Mouse (Mus musculus) myocyte (in vitro differentiated cells): ENCODE results near the gene Nxn.

Experiments
- CEBPB ChIP-seq: IDR thresholded peaks from 2 replicates; pipeline ENCODE4 v1.6.1; 2011; ENCODE audit warnings: mild to moderate bottlenecking, moderate library complexity; ENCODE audit not compliant: poor library complexity, insufficient read depth, severe bottlenecking
- E2F4 ChIP-seq: IDR thresholded peaks from one replicate; pipeline ENCODE4 v1.6.1; 2011; ENCODE audit warnings: mild to moderate bottlenecking, control low read depth, moderate library complexity; ENCODE audit not compliant: insufficient read depth
- MAX ChIP-seq: IDR thresholded peaks from one replicate; pipeline ENCODE4 v1.6.1; 2011; ENCODE audit warnings: low read depth, mild to moderate bottlenecking, control low read depth
- POLR2A ChIP-seq: IDR thresholded peaks from one replicate; pipeline ENCODE4 v1.6.1; 2011; ENCODE audit warnings: low read depth, mild to moderate bottlenecking, control low read depth, moderate library complexity; ENCODE audit not compliant: insufficient read length
- TCF12 ChIP-seq: IDR thresholded peaks from one replicate; pipeline ENCODE4 v1.6.1; 2011; ENCODE audit warnings: mild to moderate bottlenecking, control low read depth; ENCODE audit not compliant: poor library complexity, insufficient read depth, severe bottlenecking
- TCF3 ChIP-seq: IDR thresholded peaks from one replicate; pipeline ENCODE4 v1.6.1; 2011; ENCODE audit warnings: low read depth, control low read depth; ENCODE audit not compliant: insufficient read length
- USF1 ChIP-seq: IDR thresholded peaks from one replicate; pipeline ENCODE4 v1.6.1; 2011; ENCODE audit warnings: low read depth, mild to moderate bottlenecking, control low read depth, moderate library complexity

DNA sequence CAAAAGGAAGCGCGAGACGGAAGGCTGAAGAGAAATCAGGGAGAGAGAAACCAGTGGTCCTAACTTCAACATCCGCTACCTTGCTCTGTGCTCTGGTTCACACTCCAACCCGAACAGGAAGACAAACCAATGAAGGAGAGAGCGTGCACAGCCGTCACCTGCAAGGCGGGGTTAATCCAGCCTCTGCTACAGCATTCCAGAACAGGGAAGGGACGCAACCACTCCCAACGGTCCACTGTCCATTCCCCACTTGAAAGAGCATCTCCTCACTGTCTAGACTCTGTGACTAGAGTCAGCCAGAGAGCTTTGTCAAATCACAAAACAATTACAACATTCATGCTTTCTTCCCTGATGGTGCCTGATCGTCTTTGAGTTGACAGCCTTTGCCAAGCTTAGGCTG, 5.9 kb downstream of the Nxn start:
- TF ChIP-seq POLR2A (no peak), TCF3 (no peak), USF1 (no peak), MAX (no peak), E2F4 (no peak), TCF12 (no peak), CEBPB (no peak)
